ENCODE assay signal across 8 mouse cellular contexts in genomic region chr12:79358613-79359218, GRCm38 (mm10).
DNase-seq lines count a peak whose midpoint lies in the region; ATAC-seq lines count a peak whose summit lies in the region.

No protein-coding gene starts in this region.

- DNase-seq in urinary bladder, postnatal 14 days (ENCODE audit: low spot score): peak; percentile 62
- DNase-seq in urinary bladder, postnatal 10 days (ENCODE audit: low spot score): no peak
- DNase-seq in cerebellum, postnatal 10 days: peak; percentile 80 to 88
- DNase-seq in frontal cortex, postnatal 10 days (ENCODE audit: low spot score in 2 of 2): peak; percentile 16 to 38
- DNase-seq in induced T-regulatory cell, adult 2 months (ENCODE audit: low read depth): peak; percentile 87
- DNase-seq in left cerebral cortex, adult 11 months (ENCODE audit: low spot score): peak; percentile 34
- DNase-seq in right cerebral cortex, postnatal 4 days: peak; percentile 28

- peak; percentile 94 for ATAC-seq in megakaryocyte-erythroid progenitor cell, adult 5-6 weeks (replicated peaks; ENCODE audit: low FRiP score, low TSS enrichment, poor library complexity, severe bottlenecking)
